Mouse (Mus musculus) kidney, postnatal 4 days (tissue): Measurements from ENCODE around the gene Ebpl.
A peak's percentile ranks its signal among the peaks of the same experiment; 100 is the strongest.
"Not testable (repeated sequence)": the region's sequence is repeated elsewhere in the genome, so short reads cannot be mapped to it uniquely, and the experiment has no call there.

Experiments used
- DNase-seq, 2 experiments: peaks; one replicate each; pipeline ENCODE4 v3.0.0; 2021; ENCODE audit warnings: mixed read lengths in 2 of 2

Gene Ebpl

DNA sequence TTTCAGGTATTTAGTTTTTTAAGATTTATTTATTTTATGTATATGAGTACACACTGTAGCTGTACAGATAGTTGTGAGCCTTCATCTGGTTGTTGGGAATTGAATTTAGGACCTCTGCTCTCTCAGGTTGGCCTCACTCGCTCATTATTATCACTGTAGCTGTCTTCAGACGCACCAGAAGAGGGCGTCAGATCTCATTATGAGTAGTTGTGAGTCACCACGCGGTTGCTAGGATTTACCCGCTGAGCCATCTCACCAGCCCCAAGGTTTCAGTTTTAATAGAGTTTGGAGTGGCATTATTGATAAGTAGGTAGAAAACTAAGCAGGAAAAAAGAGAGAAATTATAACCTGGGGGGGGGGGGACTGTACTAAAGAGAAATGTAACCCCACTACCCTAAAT lies 33.2 kb downstream of the Ebpl start:
- DNase-seq: not testable (repeated sequence)

DNA sequence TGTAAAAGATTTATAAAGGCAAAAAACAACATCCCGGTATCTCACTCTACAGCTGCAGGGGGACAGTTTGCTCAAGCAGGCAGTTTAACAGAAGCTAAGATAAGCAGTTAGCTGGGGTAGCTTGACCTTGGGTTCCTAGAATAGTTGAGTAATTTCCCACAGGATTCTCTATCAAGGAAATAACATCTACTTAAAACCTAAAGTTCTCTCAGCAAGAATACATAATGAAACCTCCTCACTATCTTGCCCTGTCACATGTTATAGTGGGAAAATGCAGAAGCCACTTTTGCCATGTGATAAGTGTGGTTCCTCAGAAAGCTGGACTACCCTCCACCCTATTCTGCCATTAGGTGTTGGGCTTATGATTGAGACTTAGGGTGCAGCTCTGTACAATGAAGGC lies 37.5 kb downstream of the Ebpl start:
- no peak for DNase-seq

DNA sequence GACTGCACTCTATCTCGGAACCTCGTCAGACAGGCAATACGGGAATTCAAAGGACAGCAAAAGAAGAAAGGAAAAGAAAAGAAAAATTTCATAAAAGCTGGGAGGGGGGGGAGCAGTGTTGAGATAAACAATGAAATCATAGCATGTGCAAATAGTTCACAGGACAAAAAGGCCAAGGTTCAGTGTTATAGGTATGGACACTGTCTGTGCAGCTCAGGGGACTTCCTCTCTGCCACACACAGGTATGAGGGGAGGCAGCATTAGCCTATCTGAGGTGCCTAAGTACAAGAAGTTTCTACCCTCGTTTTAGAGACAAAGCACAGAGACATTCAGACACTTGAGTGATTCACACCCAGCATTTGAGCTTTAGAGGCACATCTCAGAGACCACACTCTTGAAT lies 39.0 kb downstream of the Ebpl start:
- no peak for DNase-seq

DNA sequence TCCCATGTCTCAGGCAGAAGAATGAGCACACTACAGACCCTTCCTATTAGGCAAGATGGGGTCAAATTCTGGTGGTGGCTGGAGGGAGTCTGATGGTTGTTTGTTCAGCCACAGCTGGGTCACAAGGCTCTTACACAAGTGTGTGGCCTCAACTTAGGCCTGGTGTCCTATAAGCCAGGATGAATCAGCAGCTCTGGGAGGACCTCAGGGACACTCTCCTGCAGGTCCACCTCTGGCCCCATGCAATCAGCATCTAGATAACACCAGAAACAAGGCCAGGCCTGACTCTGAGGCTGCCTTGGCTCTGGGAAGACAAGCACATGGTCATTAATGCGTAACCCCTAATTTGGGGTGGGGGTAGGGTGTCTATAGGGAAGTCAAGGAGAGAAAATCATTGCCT lies 39.5 kb downstream of the Ebpl start:
- DNase-seq: no peak

DNA sequence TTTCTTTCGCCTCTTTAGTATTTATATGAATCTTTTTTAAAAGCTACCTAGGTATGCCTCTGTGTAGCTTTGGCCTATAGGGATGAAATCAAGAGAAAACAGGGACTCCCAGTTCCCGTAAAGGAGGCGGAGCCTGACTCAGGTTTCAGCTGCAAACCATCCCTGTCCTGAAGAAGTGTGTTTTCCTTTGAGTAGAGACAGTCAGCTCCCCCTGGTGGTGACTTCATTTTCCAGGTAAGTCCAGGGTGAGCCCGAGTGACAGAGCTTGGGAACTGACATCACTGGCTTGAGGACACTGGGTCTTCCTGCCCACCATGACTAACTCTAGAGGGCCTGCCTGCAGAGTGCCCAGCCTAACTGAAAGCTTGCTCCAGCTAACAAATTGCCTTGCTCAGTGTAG lies 43.4 kb downstream of the Ebpl start:
- peak; percentile 62 to 71 for DNase-seq

DNA sequence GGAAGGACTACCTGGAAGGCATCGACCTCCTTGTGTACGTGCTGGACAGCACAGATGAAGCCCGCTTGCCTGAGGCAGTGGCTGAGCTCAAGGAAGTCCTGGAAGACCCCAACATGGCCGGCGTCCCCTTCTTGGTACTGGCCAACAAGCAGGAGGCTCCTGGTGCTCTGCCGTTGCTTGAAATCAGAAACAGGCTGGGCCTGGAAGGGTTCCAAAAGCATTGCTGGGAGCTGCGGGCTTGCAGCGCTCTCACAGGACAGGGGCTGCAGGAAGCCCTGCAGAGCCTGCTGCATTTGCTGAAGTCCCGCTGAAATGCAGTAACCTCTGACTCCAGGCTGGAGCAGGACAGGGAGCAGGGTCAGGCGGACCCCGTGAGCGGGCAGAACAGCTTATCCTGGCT lies 49.3 kb downstream of the Ebpl start:
- DNase-seq: peak; percentile 37 to 43

DNA sequence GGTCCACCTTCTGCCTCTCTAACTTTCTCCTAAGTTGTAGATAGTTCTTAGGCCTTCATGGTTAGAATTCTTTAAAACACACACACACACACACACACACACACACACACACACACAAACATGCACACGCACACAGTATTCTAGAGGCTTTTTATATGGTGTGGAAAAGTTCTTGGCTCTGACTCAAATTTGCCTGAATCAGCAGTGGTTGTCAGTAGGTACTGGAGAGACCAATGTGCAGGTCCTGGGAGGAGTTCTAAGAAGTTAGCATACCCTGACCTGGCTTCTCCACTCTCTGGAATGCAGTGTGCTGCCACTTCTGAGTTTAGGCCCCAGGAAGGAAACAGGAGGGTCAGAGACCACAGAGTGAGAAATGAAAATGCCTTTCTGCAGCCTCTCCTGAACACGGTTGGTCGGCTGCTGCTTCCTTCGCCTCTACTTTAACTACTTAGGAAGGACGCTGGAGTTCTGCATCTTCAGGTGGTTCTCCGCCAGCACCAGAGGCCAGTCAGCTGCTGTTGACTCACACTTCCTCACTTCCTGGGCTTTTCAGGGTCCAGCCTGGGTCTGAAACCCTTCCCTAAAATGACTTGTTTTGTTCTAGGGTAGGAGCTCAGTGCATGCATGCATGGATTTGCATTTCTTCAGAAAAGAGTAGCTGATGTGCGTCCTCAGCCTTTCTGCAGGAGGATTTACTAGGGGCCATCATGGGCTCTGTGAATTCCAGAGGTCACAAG lies 50.0 kb downstream of the Ebpl start:
- peak; percentile 20 to 22 for DNase-seq

DNA sequence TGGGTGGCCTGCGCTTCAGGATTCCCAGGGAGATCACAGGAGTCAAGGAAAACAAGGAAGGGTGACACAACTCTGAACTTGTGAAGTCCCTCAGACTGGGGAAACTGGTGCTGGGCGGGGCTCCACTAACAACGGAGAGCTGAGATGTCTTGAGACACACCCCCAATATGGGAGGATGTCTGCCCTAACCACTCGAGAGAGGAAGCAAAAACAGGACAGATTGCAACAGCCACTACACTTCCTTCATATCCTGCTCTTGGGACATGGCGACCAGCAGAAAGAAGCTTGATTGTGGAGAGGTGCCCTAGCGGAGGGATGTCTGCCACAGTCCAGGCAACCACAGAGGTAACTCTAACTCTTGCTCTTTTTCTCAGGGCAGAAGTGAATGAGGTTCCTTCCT lies 50.6 kb downstream of the Ebpl start, which contains the start of gene Arl11:
TSS of gene Arl11 (plus strand) at position 161 of the 400 bp plus-strand sequence.
- DNase-seq: peak; percentile 5 to 32

DNA sequence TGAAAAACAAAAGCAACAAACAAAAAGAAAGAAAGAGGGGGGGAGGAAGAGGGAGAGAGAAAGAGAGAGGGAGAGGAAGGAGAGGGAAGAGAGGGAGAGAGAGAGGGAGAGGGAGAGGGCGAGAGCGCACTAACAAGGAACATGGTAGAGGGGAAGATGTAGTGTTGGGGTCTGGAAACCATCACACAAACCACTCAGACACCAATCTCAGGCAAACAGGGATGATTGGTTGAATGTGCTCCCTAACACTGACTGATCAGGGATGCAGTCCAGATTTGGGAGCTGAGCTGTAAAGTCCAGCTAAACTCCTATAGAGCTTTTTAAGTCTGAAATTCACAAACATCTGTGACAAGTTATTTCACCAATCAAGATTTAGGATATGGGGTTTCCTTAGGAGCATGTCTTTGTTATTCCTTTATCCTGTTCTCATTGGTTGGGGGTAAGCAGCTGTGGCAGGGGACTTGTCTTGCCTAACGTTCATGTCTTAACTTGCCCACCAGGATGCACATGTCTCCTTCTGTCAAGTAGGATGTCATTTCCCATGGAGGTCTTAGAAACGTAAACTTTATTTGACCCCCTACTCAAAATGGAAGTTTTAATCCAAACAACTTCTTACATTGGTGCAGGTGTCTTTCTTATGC lies 56.1 kb downstream of the Ebpl start:
- DNase-seq: no peak

DNA sequence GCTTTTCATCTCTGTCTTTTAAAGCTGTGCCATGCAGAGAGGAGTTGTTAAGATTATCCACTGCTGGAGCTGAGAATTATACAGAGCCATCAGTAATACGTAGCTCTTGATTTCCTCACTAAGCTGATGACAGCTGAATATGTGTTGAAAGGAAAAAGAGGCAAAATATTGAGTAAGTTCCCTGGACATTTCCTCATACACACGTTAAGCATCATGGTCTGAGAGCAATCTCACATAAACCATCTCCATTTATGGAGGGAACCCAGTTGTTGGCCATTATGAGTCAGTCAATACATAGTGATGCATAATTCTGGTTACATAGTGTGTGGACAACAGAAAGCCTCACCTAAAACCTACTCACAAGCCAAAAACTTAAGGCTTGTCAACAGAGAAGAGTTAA lies 57.8 kb downstream of the Ebpl start:
- no peak for DNase-seq

DNA sequence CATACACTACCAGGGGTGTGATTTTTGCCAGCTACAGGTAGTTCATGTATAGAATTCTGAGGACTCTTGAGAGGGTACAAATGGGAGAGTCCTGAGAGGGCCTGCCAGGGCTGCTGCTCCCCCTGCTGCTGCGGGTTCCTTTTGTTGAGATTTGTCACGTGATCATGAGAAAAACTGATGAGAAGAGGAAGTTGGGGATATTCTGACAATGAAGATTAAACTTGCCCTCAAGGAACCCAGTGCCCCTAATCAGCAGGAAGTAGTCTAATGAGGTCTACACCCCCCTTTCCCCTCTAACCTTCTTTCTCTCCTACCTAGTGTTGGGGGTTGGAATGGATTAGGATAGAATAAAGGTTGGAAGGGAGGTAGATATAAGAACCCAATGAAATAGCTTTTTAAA lies 58.9 kb downstream of the Ebpl start:
- no peak for DNase-seq

DNA sequence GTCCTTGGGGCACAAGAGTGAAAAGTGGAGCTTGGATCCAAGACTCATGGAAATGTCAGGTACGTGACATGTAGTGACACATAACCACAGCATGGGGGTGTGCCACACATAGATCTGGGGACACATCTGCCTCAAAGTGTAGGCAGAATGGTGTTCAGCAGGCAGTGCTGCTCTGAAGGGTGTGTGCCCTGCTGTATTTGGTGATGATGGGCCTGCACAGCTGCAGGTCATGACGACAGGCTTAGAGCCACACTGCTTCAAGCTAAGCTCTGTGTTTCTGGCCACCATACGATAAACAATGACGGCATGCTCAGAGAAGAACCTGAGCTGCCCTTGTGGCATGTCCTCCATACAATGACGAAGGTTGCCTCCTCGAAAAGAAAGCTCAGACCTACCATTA lies 60.4 kb downstream of the Ebpl start:
- no peak for DNase-seq

DNA sequence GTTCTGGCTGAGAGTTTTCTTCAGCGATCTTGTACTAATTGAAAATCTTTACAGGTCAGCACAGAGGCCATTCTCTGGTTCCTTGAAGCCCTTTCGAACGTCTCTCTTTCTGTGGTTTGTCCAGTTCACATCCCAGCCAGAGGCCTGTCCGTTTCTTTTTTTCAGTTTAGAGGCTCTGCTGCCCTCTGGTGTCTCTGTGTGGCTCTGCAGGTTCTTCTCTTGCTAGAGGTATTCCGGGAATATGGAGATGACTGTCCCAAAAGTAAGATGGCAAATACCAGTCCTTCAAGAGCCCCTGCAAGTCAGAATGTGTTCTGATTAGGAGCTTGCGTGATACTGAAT lies 65.5 kb downstream of the Ebpl start:
- peak; percentile 75 to 80 for DNase-seq

DNA sequence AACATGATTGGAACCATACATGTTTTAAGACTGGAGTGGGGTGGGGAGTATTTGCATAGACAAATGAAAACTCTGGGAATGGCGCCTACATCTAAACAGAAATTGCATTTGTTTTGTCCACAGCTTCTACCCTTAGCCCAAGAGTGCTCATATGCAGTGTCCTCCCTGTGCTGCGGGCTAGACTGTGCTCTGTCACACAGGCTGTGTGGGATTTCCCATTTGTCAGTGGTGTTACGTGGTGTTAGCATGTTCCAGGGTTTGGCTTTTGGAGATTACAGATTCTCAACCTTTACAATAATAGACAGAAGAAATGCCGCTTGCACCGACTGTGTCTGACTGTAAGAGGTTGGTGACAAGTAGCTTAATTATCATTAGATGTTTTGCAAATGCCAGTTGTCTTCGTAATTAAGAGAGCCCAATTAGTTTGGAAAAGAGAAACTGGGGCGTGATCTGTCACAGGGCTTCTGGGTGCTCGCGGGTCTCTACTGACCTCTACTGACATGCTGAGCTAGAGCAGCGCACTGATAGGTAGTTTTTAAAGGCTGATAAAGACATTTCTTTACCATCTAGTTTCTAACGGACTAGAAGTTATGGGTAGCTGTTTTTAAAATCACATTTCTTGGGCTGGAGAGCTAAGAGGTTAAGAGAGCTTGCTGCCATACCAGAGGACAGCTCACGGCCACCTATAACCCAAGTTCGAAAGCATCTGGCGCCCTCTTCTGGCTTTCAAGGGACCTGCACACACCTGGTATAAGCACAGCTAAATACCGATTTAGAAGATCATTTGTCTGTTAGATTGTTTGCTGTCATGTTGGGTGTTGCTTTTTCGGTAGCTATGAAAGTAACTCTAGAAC lies 66.1 kb downstream of the Ebpl start:
- DNase-seq: peak; percentile 76 to 81

DNA sequence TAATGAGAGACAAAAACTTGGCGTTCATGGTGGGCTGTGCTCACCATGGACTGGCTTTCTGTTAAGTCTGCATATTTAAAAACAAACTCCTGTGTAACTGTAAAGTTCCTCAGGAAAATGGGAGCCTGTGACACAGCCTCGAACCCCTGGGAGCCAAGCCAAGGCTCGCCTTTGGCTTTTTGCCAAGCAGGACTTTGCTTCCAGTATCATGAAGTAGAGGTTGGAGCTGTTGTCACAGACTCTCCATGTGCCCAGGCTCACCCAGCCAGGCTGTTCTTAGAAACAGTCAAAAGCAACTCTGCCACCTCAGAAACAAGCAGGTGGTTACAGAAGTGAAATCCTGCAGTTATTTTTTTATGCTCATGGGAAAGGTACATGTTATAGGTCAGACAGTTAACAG lies 69.6 kb downstream of the Ebpl start:
- DNase-seq: peak; percentile 36 to 49

DNA sequence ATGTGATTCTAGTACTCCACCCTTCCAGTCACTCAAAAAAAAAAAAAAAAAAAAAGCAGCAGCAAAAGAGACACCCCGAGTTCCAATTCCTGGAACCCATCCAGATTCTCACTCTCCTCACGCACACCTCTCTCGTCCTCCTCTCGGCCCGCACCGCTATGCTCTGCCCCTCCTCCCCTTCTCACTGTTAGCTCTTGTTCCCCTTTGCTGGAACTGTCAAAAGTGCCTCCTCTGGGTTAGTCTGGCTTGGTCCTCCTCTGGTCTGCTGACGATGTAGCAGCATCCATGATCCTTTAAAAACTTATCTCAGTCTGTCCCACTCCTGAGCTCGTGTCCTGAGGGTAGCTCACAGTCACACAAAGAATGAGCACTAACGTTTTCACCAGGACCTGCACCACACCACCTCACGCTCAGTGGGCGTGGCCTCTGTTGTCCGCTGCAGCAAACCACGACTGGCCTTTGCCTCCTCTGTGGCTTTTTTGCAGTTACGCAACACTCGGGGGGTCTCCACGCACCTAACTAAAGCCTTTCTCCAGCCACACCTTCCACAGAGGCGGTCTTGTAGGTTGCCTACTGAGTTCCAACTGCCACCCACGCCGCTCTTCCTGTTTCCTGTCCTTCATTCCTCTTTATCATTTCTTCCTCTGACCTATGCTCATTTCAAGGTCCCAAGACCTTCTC lies 71.5 kb downstream of the Ebpl start:
- DNase-seq: no peak
